Mouse (Mus musculus) erythroblast, embryonic 14.5 days (primary cell): ENCODE measurements around the gene Gm28372.

Experiments
- GATA1 ChIP-seq: IDR thresholded peaks from 2 replicates; pipeline ENCODE4 v1.6.1; 2012; ENCODE audit warnings: low read length, inconsistent platforms, mixed read lengths
- TAL1 ChIP-seq: IDR thresholded peaks from 3 replicates; pipeline ENCODE4 v1.6.1; 2012; ENCODE audit warnings: low read length, inconsistent platforms, mixed read lengths

DNA sequence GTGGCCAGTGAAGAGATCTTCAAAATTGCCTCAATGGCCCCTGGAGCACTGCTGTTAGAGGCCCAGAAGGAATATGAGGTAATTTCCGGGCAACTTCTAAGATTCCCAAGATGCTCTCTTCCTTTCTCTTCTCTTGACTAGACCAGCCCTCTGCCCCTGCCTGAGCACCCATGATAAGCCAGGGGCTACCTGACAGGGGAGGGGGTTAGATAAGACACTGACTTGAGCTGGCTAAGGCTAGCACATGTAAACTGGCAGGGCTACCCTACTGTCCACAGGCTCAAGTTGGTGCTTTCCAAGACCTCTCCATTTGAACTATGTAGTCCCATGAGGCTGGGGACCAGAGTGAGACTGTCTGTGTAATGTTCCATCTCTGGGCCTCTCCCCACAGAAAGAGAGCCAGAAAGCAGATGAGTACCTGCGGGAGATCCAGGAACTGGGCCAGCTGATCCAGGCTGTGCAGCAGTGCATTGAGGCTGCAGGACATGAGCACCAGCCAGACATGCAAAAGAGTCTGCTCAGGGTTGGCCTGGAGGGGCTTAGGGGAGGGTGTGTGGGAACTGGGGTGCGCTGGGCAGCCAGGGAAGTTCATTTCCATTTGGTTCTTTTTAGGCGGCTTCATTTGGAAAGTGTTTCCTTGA, 34.9 kb downstream of the Gm28372 start:
- no peak for TF ChIP-seq GATA1
- no peak for TF ChIP-seq TAL1
